Mouse (Mus musculus) hindbrain, embryonic 14.5 days (tissue): Measurements from ENCODE around the gene Spata21. TPM values are rescaled to one million over a fixed set of nuclear protein-coding genes. Genes with fewer than 3 reads are reported as not detected.

ENCODE experiments used
- ATAC-seq: fragments of 200-750 bp; cut with Nextera tagmentation; 2 replicates; pipeline ENCODE4 v1.8.0; 2017; ENCODE audit warnings: moderate number of reproducible peaks, mild to moderate bottlenecking, moderate TSS enrichment, moderate library complexity; ENCODE audit not compliant: low FRiP score
- DNase-seq: peaks from one replicate; pipeline ENCODE4 v3.0.0-alpha.2; 2015; ENCODE audit warnings: low spot score
- H3K27ac ChIP-seq: fragments of 300-500 bp; sonication (generic); 2 replicates; pipeline ENCODE4 v1.5.1; 2014; ENCODE audit warnings: mild to moderate bottlenecking, moderate library complexity
- H3K27me3 ChIP-seq: fragments of 300-500 bp; sonication (generic); 2 replicates; pipeline ENCODE4 v1.6.1; 2014; ENCODE audit warnings: mild to moderate bottlenecking, low read length, mixed read lengths; ENCODE audit not compliant: control insufficient read depth, insufficient read depth
- H3K36me3 ChIP-seq: fragments of 300-500 bp; sonication (generic); replicated peaks from 2 replicates; pipeline ENCODE4 v1.6.1; 2014; ENCODE audit not compliant: control insufficient read depth, insufficient read depth
- H3K4me1 ChIP-seq: fragments of 300-500 bp; sonication (generic); replicated peaks from 2 replicates; pipeline ENCODE4 v1.6.1; 2014; ENCODE audit warnings: antibody characterized with exemption, low read length, mixed read lengths; ENCODE audit not compliant: control insufficient read depth, insufficient read depth
- H3K4me2 ChIP-seq: fragments of 300-500 bp; sonication (generic); replicated peaks from 2 replicates; pipeline ENCODE4 v1.6.1; 2014; ENCODE audit warnings: mild to moderate bottlenecking, moderate library complexity
- H3K4me3 ChIP-seq: fragments of 300-500 bp; sonication (generic); replicated peaks from 2 replicates; pipeline ENCODE4 v1.5.1; 2014; ENCODE audit warnings: mild to moderate bottlenecking, low read length
- H3K9ac ChIP-seq: fragments of 300-500 bp; sonication (generic); 2 replicates; pipeline ENCODE4 v1.6.1; 2014
- H3K9me3 ChIP-seq: fragments of 300-500 bp; sonication (generic); 2 replicates; pipeline ENCODE4 v1.6.1; 2016; ENCODE audit warnings: low read length; ENCODE audit not compliant: control insufficient read depth
- WGBS: fragments of 180-500 bp; shearing (Covaris S2); extraction: QIAGEN DNeasy Blood & Tissue Kit; methylation state at CpG from one replicate; pipeline ENCODE4 v1.1.7; 2014; 5-methylcytosine and 5-hydroxymethylcytosine counted together
- polyA plus RNA-seq: library from polyadenylated mRNA; unstranded; fragments of >200 nt; fragmentation: Nextera tagmentation; extraction: Ambion mirVana; gene quantifications from 2 replicates; pipeline ENCODE4 v1.2.1, GENCODE M21; 2014

The Spata21 gene
- polyA plus RNA-seq, 1 experiment from 2014 or later, result 0.96 TPM

DNA sequence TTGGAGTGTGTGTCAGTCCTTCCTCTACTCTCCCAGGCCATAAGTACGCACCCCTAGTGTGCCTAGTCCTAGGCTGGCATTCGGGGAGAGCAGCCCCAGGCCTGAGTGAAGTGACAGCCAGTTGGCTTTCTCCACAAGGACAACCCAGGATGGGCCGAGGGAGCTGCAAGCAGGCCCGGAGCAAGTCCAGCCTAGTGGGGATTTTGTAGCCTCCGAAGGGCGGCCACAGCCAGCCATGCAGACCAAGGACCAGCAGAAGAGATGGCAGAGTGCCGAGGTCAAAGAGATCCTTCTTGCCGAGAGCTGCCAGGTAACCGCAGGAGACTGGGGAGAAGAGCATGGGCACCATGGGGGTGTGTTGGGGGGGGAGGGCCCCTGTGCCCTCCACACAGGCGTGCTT lies 6.9 kb downstream of the Spata21 start:
- H3K9ac ChIP-seq, result no peak overlapping the region
- no peak for DNase-seq
- no peak overlapping the region for H3K27ac ChIP-seq
- no peaks in the 10 kb centered on the region for H3K4me1 ChIP-seq
- H3K9me3 ChIP-seq, result no peaks in the 10 kb centered on the region
- WGBS, result 77% methylated on average over 10 of the region's 10 CpGs
- H3K27me3 ChIP-seq, result no peaks in the 10 kb centered on the region
- H3K4me3 ChIP-seq, result no peak overlapping the region
- H3K4me2 ChIP-seq, result no peak overlapping the region
- ATAC-seq, result no peak
- no peaks in the 10 kb centered on the region for H3K36me3 ChIP-seq

DNA sequence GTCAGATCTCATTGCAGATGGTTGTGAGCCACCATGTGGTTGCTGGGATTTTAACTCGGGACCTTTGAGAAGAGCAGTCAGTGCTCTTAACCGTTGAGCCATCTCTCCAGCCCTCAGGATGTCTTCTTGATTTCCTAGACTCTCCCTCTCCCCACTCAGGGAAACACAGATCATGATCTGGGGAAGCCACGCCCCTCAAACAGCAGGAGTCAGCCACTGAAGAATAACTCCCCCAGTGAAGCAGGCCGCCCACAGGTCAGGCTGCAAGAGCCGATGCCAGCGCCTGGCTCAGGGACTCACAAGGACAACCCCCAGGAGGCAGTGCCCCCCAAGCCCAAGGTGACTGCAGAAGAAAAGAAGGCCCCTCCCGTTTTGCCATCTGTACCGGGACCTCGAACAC lies 8.6 kb downstream of the Spata21 start:
- Histone ChIP-seq H3K4me3 (no peak overlapping the region), H3K27ac (no peak overlapping the region), H3K9me3 (no peaks in the 10 kb centered on the region), H3K36me3 (no peaks in the 10 kb centered on the region), H3K4me1 (no peaks in the 10 kb centered on the region), H3K27me3 (no peaks in the 10 kb centered on the region), H3K4me2 (no peak overlapping the region), H3K9ac (no peak overlapping the region)
- ATAC-seq, result no peak
- WGBS, result 9% methylated on average over 9 of the region's 9 CpGs
- no peak for DNase-seq

DNA sequence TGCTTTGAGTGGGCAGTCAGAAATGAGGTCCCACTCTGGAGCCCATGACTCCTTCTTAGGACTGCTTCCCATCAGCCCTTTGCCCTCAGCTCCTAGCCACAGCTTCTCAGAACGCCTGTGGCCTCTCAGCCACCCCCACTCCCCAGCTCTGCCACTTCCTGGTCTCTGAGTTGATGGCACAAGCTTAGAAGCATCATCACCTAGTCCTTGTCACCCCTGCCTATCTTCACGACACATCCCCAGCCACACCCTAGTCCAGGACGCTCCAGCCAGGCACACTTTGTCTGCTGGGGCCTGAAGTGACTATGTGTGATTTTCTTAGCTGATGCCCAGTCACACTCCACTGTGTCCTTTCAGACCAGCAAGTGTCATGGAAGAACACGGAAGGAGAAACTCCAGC lies 10.8 kb downstream of the Spata21 start:
- no peaks in the 10 kb centered on the region for H3K4me1 ChIP-seq
- H3K27me3 ChIP-seq, result no peaks in the 10 kb centered on the region
- no peaks in the 10 kb centered on the region for H3K9me3 ChIP-seq
- H3K4me3 ChIP-seq, result no peak overlapping the region
- WGBS, result 79% methylated on average over 4 of the region's 4 CpGs
- H3K9ac ChIP-seq, result no peak overlapping the region
- no peak for ATAC-seq
- H3K27ac ChIP-seq, result no peak overlapping the region
- DNase-seq, result no peak
- no peak overlapping the region for H3K4me2 ChIP-seq
- H3K36me3 ChIP-seq, result no peaks in the 10 kb centered on the region

DNA sequence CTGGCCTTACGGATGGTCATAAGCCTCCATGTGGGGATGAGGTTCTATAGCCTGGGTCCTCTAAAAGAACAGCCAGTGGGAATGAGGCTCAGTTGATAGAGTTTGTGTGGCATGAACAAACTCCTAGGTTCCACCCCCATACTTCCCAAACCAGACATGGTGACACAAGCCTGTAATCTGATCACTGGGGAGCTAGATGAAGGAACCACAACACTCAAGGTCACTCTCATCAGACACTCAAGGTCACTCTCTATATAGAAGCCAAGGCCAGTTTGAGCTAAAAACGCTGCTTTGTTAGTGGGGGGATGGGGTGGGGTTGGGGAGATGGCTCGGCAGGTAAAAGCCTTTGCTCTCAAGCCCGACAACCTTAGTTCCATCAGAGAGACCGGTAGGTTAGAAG lies 11.8 kb downstream of the Spata21 start:
- DNase-seq (no peak), ATAC-seq (no peak)
- no peaks in the 10 kb centered on the region for H3K9me3 ChIP-seq
- no peak overlapping the region for H3K9ac ChIP-seq
- no peak overlapping the region for H3K4me3 ChIP-seq
- no peaks in the 10 kb centered on the region for H3K27me3 ChIP-seq
- no peak overlapping the region for H3K4me2 ChIP-seq
- H3K36me3 ChIP-seq, result no peaks in the 10 kb centered on the region
- no peaks in the 10 kb centered on the region for H3K4me1 ChIP-seq
- 79% methylated on average over 5 of the region's 5 CpGs for WGBS
- no peak overlapping the region for H3K27ac ChIP-seq

DNA sequence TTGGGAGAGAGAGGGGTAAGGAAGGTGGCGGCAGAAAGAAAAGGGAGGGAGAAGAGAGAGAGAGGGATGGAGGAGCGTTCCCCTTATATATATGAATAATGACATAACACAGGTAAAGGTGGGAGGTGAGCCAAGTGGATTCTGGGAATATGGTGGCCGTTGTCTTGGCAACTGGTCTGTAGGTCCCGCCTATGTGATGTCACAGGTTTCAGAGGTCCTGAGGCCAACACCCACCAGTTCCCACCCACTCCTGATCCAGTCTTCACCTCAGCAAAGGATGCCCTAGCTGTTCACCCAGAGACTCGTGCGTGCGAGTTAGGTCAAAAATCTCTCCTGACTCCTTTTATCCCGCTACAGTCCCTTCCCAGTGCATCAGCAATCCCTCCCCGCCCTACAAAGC lies 13.2 kb downstream of the Spata21 start:
- WGBS, result 95% methylated on average over 9 of the region's 9 CpGs
- H3K4me1 ChIP-seq, result no peaks in the 10 kb centered on the region
- H3K9ac ChIP-seq, result no peak overlapping the region
- H3K4me3 ChIP-seq, result no peak overlapping the region
- no peak for DNase-seq
- ATAC-seq, result no peak
- no peaks in the 10 kb centered on the region for H3K9me3 ChIP-seq
- no peak overlapping the region for H3K4me2 ChIP-seq
- H3K36me3 ChIP-seq, result no peaks in the 10 kb centered on the region
- H3K27me3 ChIP-seq, result no peaks in the 10 kb centered on the region
- no peak overlapping the region for H3K27ac ChIP-seq

DNA sequence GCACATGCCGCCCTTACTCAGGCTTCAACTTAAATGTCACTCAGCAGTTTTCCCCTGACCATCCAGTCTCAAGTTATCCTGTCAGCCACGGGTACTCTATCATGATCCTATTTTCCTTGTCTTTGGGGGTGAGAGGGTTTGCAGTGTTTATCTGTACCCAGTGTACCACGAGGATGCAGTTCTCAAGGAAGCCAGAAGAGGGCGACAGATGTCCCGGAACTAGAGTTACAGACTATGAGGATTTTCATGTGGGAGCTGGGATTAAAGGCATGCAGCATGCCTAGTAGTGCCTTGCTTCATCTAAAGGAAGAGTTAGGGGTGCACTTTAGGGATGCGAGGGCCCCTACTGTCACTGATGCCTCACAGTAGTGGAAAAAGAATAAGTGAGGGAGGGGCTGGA lies 13.7 kb downstream of the Spata21 start:
- H3K4me2 ChIP-seq, result no peak overlapping the region
- no peak overlapping the region for H3K9ac ChIP-seq
- WGBS, result 72% methylated on average over 6 of the region's 6 CpGs
- H3K9me3 ChIP-seq, result no peaks in the 10 kb centered on the region
- no peaks in the 10 kb centered on the region for H3K27me3 ChIP-seq
- ATAC-seq (no peak), DNase-seq (no peak)
- no peaks in the 10 kb centered on the region for H3K4me1 ChIP-seq
- H3K4me3 ChIP-seq, result no peak overlapping the region
- no peaks in the 10 kb centered on the region for H3K36me3 ChIP-seq
- no peak overlapping the region for H3K27ac ChIP-seq

DNA sequence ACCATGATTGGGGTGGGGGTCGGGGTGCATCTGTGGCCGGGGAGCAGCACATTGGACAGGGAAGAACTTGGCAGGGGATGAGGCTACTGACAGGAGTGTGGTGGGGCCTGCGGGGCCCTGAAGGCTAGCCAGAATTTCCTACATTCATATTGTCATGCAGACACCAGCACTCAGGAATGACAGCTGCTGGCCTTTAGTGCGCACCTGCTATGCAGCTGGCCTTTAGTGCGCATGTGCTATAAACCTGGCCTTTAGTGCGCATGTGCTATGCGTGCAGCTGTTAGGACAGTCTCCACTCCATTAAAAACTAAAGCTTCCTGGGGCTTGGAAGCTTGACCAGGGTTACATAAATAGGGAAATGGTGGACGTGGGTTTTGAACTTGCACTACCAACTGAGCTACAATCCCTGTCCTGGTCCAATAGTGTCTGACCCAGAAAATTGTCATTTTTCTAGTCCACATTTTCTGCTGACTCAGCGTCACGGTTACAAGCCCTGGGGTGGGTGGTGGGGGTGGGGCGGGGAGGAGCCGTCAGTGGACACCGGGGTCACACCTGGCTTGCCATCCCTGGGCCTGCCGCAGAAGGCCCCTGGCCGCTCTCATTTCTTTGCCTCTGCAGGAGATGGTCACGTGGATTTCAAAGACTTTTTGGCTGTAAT lies 18.5 kb downstream of the Spata21 start:
- no peak for ATAC-seq
- no peak overlapping the region for H3K9ac ChIP-seq
- WGBS, result 78% methylated on average over 16 of the region's 16 CpGs
- H3K36me3 ChIP-seq, result 0 out of 2 replicates have a peak, but pooled peaks cover 2% of the 10 kb centered on the region
- H3K27me3 ChIP-seq, result no peaks in the 10 kb centered on the region
- no peak overlapping the region for H3K27ac ChIP-seq
- no peaks in the 10 kb centered on the region; the same call in 1 of the 2 replicates for H3K9me3 ChIP-seq
- DNase-seq, result no peak
- no peak overlapping the region for H3K4me3 ChIP-seq
- no peaks in the 10 kb centered on the region for H3K4me1 ChIP-seq
- H3K4me2 ChIP-seq, result no peak overlapping the region

DNA sequence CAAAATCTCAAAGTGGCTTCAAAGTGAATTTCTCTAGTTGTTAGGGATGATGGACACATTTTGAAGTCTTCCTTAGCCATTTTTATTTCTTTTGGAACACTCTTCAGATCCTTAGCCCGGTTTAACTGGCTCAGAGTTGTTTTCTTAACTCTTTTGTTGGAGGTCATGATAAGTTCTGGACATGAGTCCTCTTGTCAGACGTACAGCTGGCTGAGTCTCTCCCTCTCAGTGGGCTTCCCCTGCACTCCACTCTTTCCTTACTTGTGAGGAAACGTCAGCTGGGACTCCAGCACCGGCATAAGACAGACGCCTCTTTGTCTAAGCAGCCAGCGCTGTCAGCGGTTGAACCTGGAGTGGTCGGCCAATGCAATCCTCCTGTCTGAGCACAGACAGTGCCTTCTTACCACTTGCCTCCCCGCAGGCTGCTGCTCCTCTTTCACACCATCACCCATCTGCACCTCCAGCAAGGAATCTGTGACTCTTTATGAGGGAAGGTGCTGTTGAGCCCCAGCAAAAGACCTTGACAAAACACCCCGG lies 20.1 kb downstream of the Spata21 start:
- Histone ChIP-seq H3K4me3 (no peak overlapping the region), H3K27ac (no peak overlapping the region), H3K4me1 (no peaks in the 10 kb centered on the region), H3K27me3 (no peaks in the 10 kb centered on the region), H3K9ac (no peak overlapping the region), H3K9me3 (no peaks in the 10 kb centered on the region; the same call in 1 of the 2 replicates), H3K36me3 (peaks cover 12% of the 10 kb centered on the region), H3K4me2 (no peak overlapping the region)
- ATAC-seq (no peak), DNase-seq (no peak)
- 48% methylated on average over 10 of the region's 10 CpGs for WGBS

DNA sequence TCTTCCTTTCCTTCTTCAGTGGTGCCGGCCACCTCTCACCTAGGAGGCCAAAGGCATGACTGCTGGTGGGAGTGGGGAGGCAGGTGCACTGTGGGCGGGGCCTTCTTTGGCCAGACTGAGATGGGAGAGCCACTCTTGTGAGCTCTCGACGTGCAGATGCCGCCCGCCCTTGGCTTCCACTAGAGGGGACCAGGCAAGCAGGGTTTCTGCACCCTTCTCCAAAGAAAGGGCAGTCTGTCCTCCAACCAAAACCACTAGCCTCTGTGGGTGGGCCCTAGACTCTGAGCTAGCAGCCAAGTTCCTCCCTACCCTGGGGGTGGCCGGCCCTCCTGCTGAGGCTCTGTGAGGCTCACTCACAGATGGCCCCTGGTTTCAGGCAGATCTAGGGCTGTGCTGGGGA lies 25.7 kb downstream of the Spata21 start:
- Histone ChIP-seq H3K9me3 (no peaks in the 10 kb centered on the region; the same call in 1 of the 2 replicates), H3K27me3 (no peaks in the 10 kb centered on the region), H3K27ac (no peak overlapping the region), H3K4me1 (no peaks in the 10 kb centered on the region), H3K36me3 (peaks cover 57% of the 10 kb centered on the region), H3K4me2 (no peak overlapping the region), H3K9ac (no peak overlapping the region), H3K4me3 (no peak overlapping the region)
- ATAC-seq, result peak; percentile 10; the same call in 1 of the 2 replicates
- no peak for DNase-seq
- 80% methylated on average over 7 of the region's 7 CpGs for WGBS
